5 mouse cellular contexts compared by ENCODE assay signal in genomic region chr17:65532381-65532780, GRCm38 (mm10). TPM values are rescaled to one million over a fixed set of nuclear protein-coding genes. Genes with fewer than 3 reads are reported as not detected.
"Had no signal": no experiment of that assay in that cellular context is flagged by ENCODE, and none has a peak within 500 bp of the region (broad histone marks: within the 10 kb centered on the region; RNA-seq: fewer than 3 reads in every experiment).

No protein-coding gene starts in this region.

RNA-seq across cellular contexts. Expression of gene Tmem232, which starts 8.2 kb away (rescaled TPM):
- total RNA-seq: liver, adult 2 months; megakaryocyte progenitor cell, adult 5-6 weeks; megakaryocyte, adult 5-6 weeks; megakaryocyte-erythroid progenitor cell, adult 5-6 weeks; monocyte, adult 5-6 weeks had no signal
